Mouse (Mus musculus): ENCODE results near the gene Gm21776. TPM values are rescaled to one million over a fixed set of nuclear protein-coding genes. Genes with fewer than 3 reads are reported as not detected.
"Not testable (repeated sequence)": the region's sequence is repeated elsewhere in the genome, so short reads cannot be mapped to it uniquely, and the experiment has no call there.

Gm21776 gene
- polyA plus RNA-seq (2015; fragmentation: Nextera tagmentation; extraction: Ambion mirVana), result not detected in 2 replicates

DNA sequence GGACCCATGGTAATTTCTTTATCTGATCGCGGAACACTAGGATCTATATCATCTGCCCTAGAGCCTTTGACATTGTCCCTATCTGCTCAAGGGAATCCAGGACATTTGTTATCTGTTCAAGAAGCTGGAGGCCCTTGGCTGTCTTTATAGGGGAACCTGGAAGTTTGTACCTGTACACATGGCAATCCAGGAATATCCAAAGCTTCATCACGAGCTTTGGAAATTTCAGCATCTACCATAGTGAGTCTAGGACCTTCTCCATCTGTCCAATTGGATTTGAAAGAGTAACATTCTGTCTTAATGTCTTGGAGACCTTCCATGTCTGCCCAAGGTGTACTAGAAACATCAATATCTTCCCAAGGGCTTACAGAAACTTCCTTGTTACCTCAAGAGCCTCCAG is at the start of gene Gm21776:
Gm21776 (plus strand) TSS at position 301 of the 400 bp plus-strand sequence.
- H3K27me3 ChIP-seq; H3K36me3 ChIP-seq; H3K9ac ChIP-seq; H3K27ac ChIP-seq; H3K4me1 ChIP-seq; H3K4me2 ChIP-seq (replicated peaks); ATAC-seq (ENCODE audit: low FRiP score, low read depth); H3K4me3 ChIP-seq; H3K9me3 ChIP-seq: not testable (repeated sequence)
- no CpG with 5 or more reads among the region's 3 CpGs for WGBS

All from limb, embryonic 13.5 days (tissue).